Mouse (Mus musculus) kidney, postnatal 10 days (tissue): ENCODE measurements at regions not wholly inside any gene's neighbourhood (a gene's known extent, or its start where the extent isn't known, plus 50 kb on each side); places are given as distances from the start of the nearest gene placed in this dataset.

Source experiments
- DNase-seq: peaks from one replicate; pipeline ENCODE4 v3.0.0; 2021; ENCODE audit warnings: mixed read lengths

- no peak for DNase-seq
These were observed 221.1 kb upstream of the Sox14 start for GRCm38 (mm10) chr9:100097028-100097427.

- DNase-seq = no peak
These were observed 219.6 kb upstream of the Sox14 start for GRCm38 (mm10) chr9:100095559-100095959.

GRCm38 (mm10) chr9:100094956-100095558 lies 219.1 kb upstream of the Sox14 start:
- DNase-seq = no peak

- DNase-seq = peak; percentile 5
These were observed 195.2 kb upstream of the Sox14 start for GRCm38 (mm10) chr9:100071141-100071540.

- no peak for DNase-seq
These were observed 182.6 kb upstream of the Sox14 start for GRCm38 (mm10) chr9:100058541-100058940.

- DNase-seq = no peak
These were observed 170.3 kb upstream of the Sox14 start for GRCm38 (mm10) chr9:100046213-100046807.

- no peak for DNase-seq
These were observed 169.7 kb upstream of the Sox14 start for GRCm38 (mm10) chr9:100045636-100046035.

DNA sequence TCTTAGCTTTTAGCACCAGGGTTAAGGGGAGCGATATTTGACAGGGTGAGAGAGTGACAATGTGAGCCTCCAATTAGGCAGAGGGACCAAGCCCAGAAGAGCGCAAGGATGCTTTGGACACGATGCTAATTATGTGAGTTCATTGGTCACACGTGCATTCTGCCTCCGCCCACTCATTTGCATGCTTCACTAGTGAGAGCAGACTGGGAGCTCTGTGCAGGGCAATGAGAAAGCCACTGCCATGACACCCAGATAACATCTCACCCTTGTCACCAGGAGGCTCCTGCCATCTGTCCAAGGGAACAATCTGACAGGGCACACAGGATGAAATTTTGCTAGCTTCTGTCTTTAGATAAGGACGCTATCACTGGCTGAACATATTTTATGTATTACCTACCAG lies 165.8 kb upstream of the Sox14 start:
- no peak for DNase-seq

DNA sequence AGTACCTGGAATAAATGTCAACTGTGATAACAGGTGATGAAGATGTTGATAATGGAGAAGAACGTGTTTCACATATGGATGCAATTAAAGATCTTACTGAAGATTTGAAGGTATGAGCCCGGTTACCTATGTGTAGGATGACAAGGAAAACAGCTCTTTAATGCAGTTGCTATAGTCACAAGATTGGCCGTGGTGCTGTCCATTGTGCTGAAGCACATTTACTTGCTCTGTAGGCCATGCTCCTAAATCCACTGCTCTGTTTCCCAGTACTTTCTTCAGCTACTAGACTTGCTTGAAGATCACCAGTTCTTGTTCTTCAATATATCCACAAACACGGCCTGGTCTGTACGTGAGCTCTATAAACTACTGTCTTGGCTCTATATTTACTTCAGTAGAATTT lies 147.7 kb upstream of the Sox14 start:
- DNase-seq = peak; percentile 62

DNA sequence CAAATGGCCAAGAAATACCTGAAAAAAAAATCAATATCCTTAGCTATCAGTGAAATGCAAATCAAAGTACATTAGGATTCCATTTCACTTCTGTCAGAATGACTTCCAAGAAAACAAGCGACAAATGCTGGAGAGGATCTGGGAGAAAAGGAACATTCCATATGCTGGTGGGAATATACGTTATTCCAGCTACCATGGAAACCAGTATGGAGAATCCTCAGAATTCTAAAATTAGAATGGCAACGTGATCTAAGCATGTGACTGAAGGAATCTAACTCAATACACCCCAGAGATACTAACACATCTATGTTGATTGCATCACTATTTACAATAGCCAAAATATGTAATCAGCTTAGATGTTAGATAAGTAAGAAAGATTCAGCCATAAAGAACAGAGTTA lies 146.1 kb upstream of the Sox14 start:
- DNase-seq = no peak

DNA sequence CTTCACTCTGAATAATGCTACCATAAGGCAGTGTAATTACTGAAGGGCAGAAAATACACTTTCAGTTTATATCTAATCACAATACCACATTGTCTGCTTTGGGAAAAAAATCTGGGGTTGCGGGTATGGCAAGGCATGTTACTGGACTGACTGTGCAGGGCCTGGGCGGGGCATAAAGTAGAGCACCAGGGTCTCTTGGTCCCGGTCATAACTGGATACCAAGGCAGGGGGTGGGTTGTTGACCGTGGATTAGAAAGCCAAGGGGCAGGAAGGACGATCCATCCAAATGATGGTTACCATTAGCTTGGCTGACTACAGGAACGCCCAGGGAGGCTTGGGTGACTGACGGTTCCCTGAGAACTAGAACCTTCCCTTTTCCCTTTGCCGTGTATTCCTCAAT lies 119.2 kb upstream of the Sox14 start:
- DNase-seq = no peak

DNA sequence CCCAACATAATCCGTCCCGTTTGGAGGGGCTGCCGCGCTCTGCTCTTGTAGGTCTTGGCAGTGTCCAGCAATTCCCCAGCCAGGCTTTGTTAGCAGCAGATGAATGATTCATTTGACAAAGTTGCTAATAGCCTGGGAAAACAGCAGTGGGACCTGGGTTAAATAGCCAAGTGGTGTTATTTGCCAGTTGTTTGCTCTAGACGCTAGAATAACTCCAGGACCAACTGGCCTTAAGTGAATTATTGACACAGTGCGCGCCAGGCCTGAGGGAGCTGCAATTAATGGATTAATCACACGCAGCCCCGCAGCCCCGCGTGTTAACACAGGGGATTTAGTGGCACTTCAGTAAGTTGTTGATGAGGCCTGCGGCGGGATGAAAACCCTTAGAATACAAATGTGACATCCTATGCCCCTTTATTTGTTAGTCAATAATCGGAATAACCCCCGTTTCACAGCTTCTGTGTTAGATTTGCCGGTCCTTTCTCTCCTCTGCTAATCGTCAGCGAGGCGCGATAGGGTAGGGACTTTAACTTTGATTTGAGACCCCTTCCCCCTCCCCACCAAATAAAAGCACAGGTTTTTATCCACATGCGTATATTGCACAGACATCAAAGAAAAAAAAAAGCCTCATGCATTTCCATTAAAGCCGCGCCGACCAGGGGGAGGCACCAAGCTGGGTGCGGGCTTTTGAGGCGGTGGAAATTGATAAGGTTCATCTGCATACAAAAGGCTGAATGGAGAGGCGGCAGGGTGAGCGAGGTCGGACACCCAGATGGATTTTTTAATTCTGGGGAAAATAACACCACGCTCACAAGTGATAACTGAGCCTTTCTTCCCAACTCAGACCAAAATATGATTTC lies 118.5 kb upstream of the Sox14 start:
- no peak for DNase-seq

- DNase-seq = no peak
These were observed 111.4 kb upstream of the Sox14 start for GRCm38 (mm10) chr9:99987376-99987775.

- DNase-seq = no peak
These were observed 104.8 kb upstream of the Sox14 start for GRCm38 (mm10) chr9:99980734-99981133.

GRCm38 (mm10) chr9:99961561-99961960 lies 85.6 kb upstream of the Sox14 start:
- no peak for DNase-seq

- DNase-seq = no peak
These were observed 78.8 kb upstream of the Sox14 start for GRCm38 (mm10) chr9:99954720-99955119.

- no peak for DNase-seq
These were observed 78.2 kb upstream of the Sox14 start for GRCm38 (mm10) chr9:99954038-99954618.
